Mouse (Mus musculus) stomach, postnatal 0 days (tissue): ENCODE data around the gene Plau. TPM values are rescaled to one million over a fixed set of nuclear protein-coding genes. Genes with fewer than 3 reads are reported as not detected.

Experiments used
- ATAC-seq: fragments of 200-750 bp; cut with Nextera tagmentation; 2 replicates; pipeline ENCODE4 v1.8.0; 2017; ENCODE audit not compliant: low FRiP score, low TSS enrichment
- DNase-seq: peaks from one replicate; pipeline ENCODE4 v3.0.0-alpha.2; 2016; ENCODE audit warnings: low spot score
- H3K27ac ChIP-seq: fragments of 300-500 bp; sonication (generic); replicated peaks from 2 replicates; pipeline ENCODE4 v1.5.1; 2014; ENCODE audit warnings: mild to moderate bottlenecking, control low read depth
- H3K27me3 ChIP-seq: fragments of 300-500 bp; sonication (generic); 2 replicates; pipeline ENCODE4 v1.6.1; 2014; ENCODE audit warnings: low read length; ENCODE audit not compliant: control insufficient read depth, insufficient read depth
- H3K36me3 ChIP-seq: fragments of 300-500 bp; sonication (generic); 2 replicates; pipeline ENCODE4 v1.6.1; 2014; ENCODE audit warnings: low read length, mixed read lengths; ENCODE audit not compliant: control insufficient read depth, insufficient read depth
- H3K4me1 ChIP-seq: fragments of 300-500 bp; sonication (generic); replicated peaks from 2 replicates; pipeline ENCODE4 v1.6.1; 2014; ENCODE audit warnings: antibody characterized with exemption; ENCODE audit not compliant: control insufficient read depth, insufficient read depth
- H3K4me2 ChIP-seq: fragments of 300-500 bp; sonication (generic); replicated peaks from 2 replicates; pipeline ENCODE4 v1.6.1; 2014; ENCODE audit warnings: low read depth, mild to moderate bottlenecking, control low read depth, moderate library complexity
- H3K4me3 ChIP-seq: fragments of 300-500 bp; sonication (generic); 2 replicates; pipeline ENCODE4 v1.5.1; 2014; ENCODE audit warnings: low read depth, low read length, control low read depth
- H3K9ac ChIP-seq: fragments of 300-500 bp; sonication (generic); 2 replicates; pipeline ENCODE4 v1.6.1; 2014; ENCODE audit warnings: mild to moderate bottlenecking, low read length, control low read depth, mixed read lengths
- H3K9me3 ChIP-seq: fragments of 300-500 bp; sonication (generic); 2 replicates; pipeline ENCODE4 v1.6.1; 2016; ENCODE audit warnings: low read length; ENCODE audit not compliant: control insufficient read depth
- CTCF ChIP-seq: IDR thresholded peaks from 2 replicates; pipeline ENCODE4 v1.5.1; 2016; ENCODE audit warnings: antibody characterized with exemption, low read depth, mild to moderate bottlenecking, moderate library complexity
- EP300 ChIP-seq: optimal IDR thresholded peaks from 2 replicates; pipeline ENCODE3; 2016; ENCODE audit warnings: antibody characterized with exemption
- WGBS: fragments of 180-500 bp; shearing (Covaris S2); extraction: QIAGEN DNeasy Blood & Tissue Kit; methylation state at CpG from one replicate; pipeline ENCODE4 v1.1.7; 2014; 5-methylcytosine and 5-hydroxymethylcytosine counted together
- polyA plus RNA-seq: library from polyadenylated mRNA; unstranded; fragments of >200 nt; fragmentation: Nextera tagmentation; extraction: Ambion mirVana; gene quantifications from 2 replicates; pipeline ENCODE4 v1.2.1, GENCODE M21; 2015

Plau gene
- polyA plus RNA-seq, 1 experiment from 2014 or later, result 3.1 TPM

DNA sequence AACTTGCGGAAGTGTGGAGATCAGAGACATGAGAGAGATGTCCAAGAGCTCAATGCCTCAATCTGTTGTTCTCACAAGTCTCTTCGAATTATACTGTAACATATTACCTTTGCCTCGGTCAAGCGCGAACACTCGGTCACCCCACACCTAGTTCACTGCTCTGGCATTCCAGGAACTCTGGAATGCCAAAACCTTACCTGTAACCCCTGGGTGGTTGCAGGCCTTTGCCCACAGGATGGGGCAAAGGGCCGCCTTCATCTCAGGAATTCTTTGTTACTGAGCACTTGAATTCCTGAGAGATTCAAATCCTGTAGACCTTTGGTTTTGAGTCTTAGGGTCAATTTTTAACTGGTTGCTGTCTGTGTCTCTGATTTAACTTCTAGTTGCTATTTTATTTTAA, 29.9 kb downstream of the Plau start:
- no peak for ATAC-seq
- Histone ChIP-seq H3K9me3 (no peaks in the 10 kb centered on the region), H3K36me3 (no peaks in the 10 kb centered on the region), H3K27ac (no peak overlapping the region), H3K4me3 (no peak overlapping the region), H3K4me2 (no peak overlapping the region), H3K9ac (no peak overlapping the region), H3K27me3 (no peaks in the 10 kb centered on the region), H3K4me1 (no peaks in the 10 kb centered on the region)
- no peak for TF ChIP-seq CTCF
- TF ChIP-seq EP300, result no peak
- WGBS, result 89% methylated on average over 7 of the region's 7 CpGs
- DNase-seq, result no peak

DNA sequence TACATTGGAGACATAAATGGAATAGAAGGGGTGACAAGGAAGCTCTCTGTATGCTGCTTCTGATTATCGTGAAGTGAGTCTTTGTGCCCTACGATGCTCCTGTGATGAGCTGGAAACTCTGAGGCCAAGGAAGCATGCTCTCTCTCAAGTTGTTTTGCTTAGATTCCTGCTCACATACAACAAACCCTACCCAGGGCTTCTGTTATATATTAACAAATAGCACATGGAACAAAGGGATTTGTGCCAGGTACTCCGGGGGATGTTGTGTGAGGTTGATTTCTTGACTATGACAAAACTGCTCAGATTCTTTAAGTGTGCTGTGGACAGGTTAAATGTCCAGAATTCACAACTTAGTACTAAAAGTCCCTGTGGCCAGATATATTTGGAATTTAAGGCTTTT, 33.6 kb downstream of the Plau start:
- Histone ChIP-seq H3K4me1 (no peaks in the 10 kb centered on the region; the same call in 1 of the 2 replicates), H3K9ac (no peak overlapping the region), H3K9me3 (no peaks in the 10 kb centered on the region), H3K4me3 (no peak overlapping the region), H3K27ac (no peak overlapping the region), H3K27me3 (no peaks in the 10 kb centered on the region), H3K36me3 (no peaks in the 10 kb centered on the region), H3K4me2 (no peak overlapping the region)
- no peak for ATAC-seq
- 70% methylated on average over 3 of the region's 3 CpGs for WGBS
- no peak for DNase-seq
- no peak for TF ChIP-seq EP300
- TF ChIP-seq CTCF, result no peak

DNA sequence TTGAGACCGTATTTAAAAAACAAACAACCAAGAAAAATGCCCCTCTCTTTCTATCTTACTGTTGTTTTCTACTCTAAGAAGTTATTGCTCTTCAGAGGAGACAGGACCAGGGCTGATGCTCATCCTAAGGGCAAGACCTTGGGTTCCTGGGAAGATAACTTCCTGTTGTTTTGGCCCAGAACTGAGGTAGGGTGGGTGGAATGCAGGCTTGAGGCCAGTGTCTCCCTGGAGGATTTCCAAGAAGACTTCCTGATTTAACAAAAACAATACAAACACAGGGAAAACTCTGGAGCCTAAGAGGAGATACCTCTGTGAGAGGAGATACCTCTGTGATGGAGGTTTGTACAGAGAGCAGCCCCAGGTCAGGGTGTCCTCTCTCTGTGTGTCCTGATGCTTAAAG, 35.0 kb downstream of the Plau start:
- DNase-seq, result no peak
- no peak for ATAC-seq
- Histone ChIP-seq H3K4me1 (no peaks in the 10 kb centered on the region; the same call in 1 of the 2 replicates), H3K27me3 (no peaks in the 10 kb centered on the region), H3K36me3 (no peaks in the 10 kb centered on the region), H3K27ac (no peak overlapping the region), H3K4me3 (no peak overlapping the region), H3K9ac (no peak overlapping the region), H3K9me3 (no peaks in the 10 kb centered on the region), H3K4me2 (no peak overlapping the region)
- TF ChIP-seq CTCF, result no peak
- TF ChIP-seq EP300, result no peak
- 65% methylated on average over 1 of the region's 1 CpGs for WGBS

DNA sequence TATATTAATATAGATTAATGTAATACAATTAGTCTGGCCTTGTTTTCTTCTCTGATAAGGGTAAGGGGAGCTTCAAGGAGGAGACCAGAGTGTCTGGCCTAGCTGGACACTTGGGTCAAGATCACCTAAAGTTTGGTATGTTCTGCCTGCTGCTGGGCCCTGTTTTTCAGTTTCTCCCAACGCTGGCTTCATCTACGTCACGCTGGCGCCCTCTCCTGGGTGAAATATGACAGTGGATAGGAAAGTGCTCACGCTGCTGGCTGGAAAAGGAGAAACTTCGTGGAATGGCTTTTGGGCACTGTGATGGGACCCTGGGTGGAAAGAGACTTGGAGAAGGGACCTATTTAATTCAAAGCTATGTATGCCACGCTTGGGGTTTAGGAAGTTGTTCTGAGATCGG, 36.8 kb downstream of the Plau start:
- DNase-seq (peak; percentile 85), ATAC-seq (peak; percentile 74; the same call in 1 of the 2 replicates)
- H3K36me3 ChIP-seq, result no peaks in the 10 kb centered on the region
- 3% methylated on average over 8 of the region's 8 CpGs for WGBS
- H3K9ac ChIP-seq, result no peak overlapping the region
- no peaks in the 10 kb centered on the region; the same call in 1 of the 2 replicates for H3K4me1 ChIP-seq
- H3K27ac ChIP-seq, result no peak overlapping the region
- no peak overlapping the region for H3K4me3 ChIP-seq
- TF ChIP-seq CTCF (peak; percentile 99), EP300 (no peak)
- H3K9me3 ChIP-seq, result no peaks in the 10 kb centered on the region
- no peaks in the 10 kb centered on the region for H3K27me3 ChIP-seq
- H3K4me2 ChIP-seq, result 0 out of 2 replicates have a peak overlapping the region, but pooled peaks have one; percentile 0

DNA sequence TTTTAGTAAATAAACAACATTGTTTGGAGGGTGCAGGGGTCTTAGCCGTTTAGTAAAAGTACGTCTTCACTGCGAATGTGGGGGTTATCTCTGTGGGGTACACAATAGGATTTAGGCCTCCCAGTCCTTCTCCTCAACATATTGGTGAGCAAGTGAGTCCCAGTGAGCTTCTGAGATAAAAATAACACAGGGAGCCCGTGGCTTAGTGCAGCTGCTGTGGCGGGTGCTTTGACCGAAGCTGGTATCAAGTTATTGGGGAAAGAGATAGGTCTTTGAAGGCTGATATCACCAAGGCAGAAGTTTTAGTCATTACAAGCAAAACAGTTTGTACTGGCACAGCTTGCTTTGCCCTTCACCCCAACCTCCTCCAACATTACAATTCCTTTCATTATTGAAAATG, 37.5 kb downstream of the Plau start:
- WGBS, result 19% methylated on average over 6 of the region's 6 CpGs
- H3K4me3 ChIP-seq, result no peak overlapping the region
- H3K4me2 ChIP-seq, result 0 out of 2 replicates have a peak overlapping the region, but pooled peaks have one; percentile 0
- H3K27ac ChIP-seq, result no peak overlapping the region
- no peaks in the 10 kb centered on the region for H3K9me3 ChIP-seq
- no peak for DNase-seq
- no peak for TF ChIP-seq CTCF
- no peak for TF ChIP-seq EP300
- H3K36me3 ChIP-seq, result no peaks in the 10 kb centered on the region
- no peak overlapping the region for H3K9ac ChIP-seq
- no peak for ATAC-seq
- H3K27me3 ChIP-seq, result no peaks in the 10 kb centered on the region
- no peaks in the 10 kb centered on the region; the same call in 1 of the 2 replicates for H3K4me1 ChIP-seq

DNA sequence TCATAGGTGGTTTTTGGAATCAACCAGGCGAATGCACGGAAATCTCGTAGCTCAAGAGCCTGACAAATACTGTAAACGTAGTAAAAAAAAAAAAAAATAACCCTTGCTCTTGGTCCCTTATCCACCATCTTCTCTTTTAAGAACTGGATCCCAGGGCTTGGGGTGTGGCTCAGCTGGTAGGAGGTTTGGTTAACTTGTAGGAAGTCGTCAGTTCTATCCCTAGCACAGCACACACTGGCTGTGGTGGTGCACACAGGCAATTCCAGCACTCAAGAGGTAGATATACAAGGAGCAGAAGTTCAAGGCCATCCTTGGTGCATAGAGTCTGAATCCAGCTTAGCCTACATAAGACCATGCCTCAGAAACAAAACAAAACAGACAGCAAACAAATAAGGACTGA, 48.2 kb downstream of the Plau start:
- H3K36me3 ChIP-seq, result no peaks in the 10 kb centered on the region
- H3K4me3 ChIP-seq, result no peak overlapping the region
- no peak; the same call in 1 of the 2 replicates for ATAC-seq
- H3K9ac ChIP-seq, result no peak overlapping the region
- H3K9me3 ChIP-seq, result no peaks in the 10 kb centered on the region
- 79% methylated on average over 5 of the region's 5 CpGs for WGBS
- H3K27me3 ChIP-seq, result no peaks in the 10 kb centered on the region
- peaks cover 4% of the 10 kb centered on the region for H3K4me1 ChIP-seq
- H3K27ac ChIP-seq, result peak overlapping the region; percentile 74
- TF ChIP-seq CTCF, result no peak
- no peak for TF ChIP-seq EP300
- peak overlapping the region; percentile 28; the same call in 1 of the 2 replicates for H3K4me2 ChIP-seq
- DNase-seq, result no peak
